Mouse (Mus musculus) cortical plate, adult 2 months (tissue): ENCODE measurements around the gene Tsc2. TPM values are rescaled to one million over a fixed set of nuclear protein-coding genes. Genes with fewer than 3 reads are reported as not detected.

Experiments
- H3K27ac ChIP-seq: fragments of 200-500 bp; 2 replicates; pipeline ENCODE4 v1.5.1; 2012; ENCODE audit warnings: low read length, control low read depth, inconsistent platforms; ENCODE audit not compliant: insufficient read depth
- H3K4me1 ChIP-seq: fragments of 200-500 bp; 2 replicates; pipeline ENCODE4 v1.6.1; 2011; ENCODE audit warnings: low read length; ENCODE audit not compliant: control insufficient read depth, insufficient read depth
- H3K4me3 ChIP-seq: fragments of 200-500 bp; 2 replicates; pipeline ENCODE4 v1.5.1; 2011; ENCODE audit warnings: mild to moderate bottlenecking, low read length, control low read depth; ENCODE audit not compliant: insufficient read depth
- CTCF ChIP-seq: fragments of 200-500 bp; IDR thresholded peaks from 2 replicates; pipeline ENCODE4 v1.5.1; 2011; ENCODE audit warnings: mild to moderate bottlenecking, control low read depth, low read length; ENCODE audit not compliant: insufficient read depth; ENCODE audit errors: extremely low read depth
- POLR2A ChIP-seq: fragments of 200-500 bp; IDR thresholded peaks from 2 replicates; pipeline ENCODE4 v1.6.1; 2011; ENCODE audit warnings: mild to moderate bottlenecking, low read length, control low read depth; ENCODE audit not compliant: insufficient read depth; ENCODE audit errors: extremely low read depth
- polyA plus RNA-seq: library from polyadenylated mRNA; depleted of rRNA; stranded (reverse); fragments of >200 nt; gene quantifications from 2 replicates; pipeline ENCODE4 v1.2.3, GENCODE M21; 2012

The Tsc2 gene
- polyA plus RNA-seq, 1 experiment: 163 TPM

- TF ChIP-seq POLR2A: no peak
- Histone ChIP-seq H3K4me1 (no peaks in the 10 kb centered on the region), H3K4me3 (no peak overlapping the region), H3K27ac (no peak overlapping the region)
Observed at GRCm38 (mm10) chr17:24596471-24597183, 35.8 kb downstream of the Tsc2 start.

DNA sequence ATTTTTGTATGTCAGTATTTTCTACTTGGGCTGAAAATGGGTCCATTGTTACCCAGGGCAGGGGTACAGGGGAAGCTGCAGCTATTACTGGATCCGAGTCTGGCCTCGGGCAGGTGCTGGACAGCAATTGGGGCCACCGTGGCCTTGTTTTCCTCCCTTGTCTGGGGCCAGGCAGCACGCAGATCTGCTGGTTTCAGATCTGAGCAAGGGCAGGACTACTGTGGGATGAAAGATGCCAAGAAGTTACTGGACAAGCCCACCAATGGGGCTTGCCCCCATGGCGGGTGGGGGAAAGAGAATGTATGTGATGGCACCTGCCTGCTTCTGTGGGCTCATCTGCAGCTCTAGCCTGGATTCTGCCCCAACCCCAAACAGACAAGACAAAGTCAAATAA is 36.4 kb downstream of the Tsc2 start:
- TF ChIP-seq POLR2A: no peak
- no peak for TF ChIP-seq CTCF
- Histone ChIP-seq H3K4me1 (no peaks in the 10 kb centered on the region), H3K27ac (peak overlapping the region; percentile 30; the same call in 1 of the 2 replicates), H3K4me3 (no peak overlapping the region)

DNA sequence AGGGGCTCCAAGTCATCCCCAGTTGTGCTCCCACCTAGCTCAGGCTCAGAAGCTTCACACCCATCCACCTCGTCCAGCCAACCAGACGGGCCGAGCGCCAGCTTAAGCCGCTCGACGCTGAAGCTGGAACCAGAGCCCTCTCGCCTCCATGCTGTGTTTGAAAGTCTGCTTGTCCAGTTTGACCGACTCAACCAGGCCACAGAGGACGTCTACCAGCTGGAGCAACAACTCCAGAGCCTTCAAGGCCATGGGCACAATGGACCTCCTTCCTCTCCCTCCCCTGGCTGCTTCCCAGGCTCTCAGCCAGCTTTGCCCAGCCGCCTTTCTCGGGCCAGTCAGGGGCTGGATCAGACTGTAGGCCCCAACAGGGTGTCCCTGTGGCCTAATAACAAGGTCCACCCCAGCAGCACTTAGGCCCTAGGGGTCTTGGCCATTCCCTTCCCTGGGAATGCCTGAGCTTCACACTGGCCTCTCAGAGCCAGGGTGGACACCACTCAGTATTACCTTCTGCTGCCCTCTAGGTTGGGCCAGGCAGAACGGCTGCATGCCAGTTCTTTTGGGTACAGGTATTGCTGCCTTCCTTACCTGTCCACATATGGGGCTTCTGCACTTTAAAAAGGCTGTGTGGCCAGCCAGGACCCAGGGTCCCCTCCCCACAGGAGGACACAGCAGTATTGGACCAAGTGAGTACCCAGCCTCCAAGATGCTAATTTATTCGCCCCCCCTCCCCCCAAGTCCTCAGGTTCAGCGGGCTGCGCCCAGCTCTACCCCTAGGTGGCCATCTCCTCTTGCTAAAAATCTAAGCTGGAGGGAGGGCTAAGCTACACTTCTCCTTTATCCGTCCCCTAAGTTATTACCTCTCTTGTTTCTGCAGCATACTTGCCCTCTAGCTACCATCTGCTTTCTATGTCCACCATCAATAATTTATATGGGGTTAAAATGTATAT is 37.0 kb downstream of the Tsc2 start:
- peak overlapping the region; percentile 14; the same call in 1 of the 2 replicates for H3K27ac ChIP-seq
- H3K4me1 ChIP-seq: no peaks in the 10 kb centered on the region
- H3K4me3 ChIP-seq: no peak overlapping the region
- TF ChIP-seq CTCF (no peak), POLR2A (peak; percentile 7; the same call in 1 of the 2 replicates)

DNA sequence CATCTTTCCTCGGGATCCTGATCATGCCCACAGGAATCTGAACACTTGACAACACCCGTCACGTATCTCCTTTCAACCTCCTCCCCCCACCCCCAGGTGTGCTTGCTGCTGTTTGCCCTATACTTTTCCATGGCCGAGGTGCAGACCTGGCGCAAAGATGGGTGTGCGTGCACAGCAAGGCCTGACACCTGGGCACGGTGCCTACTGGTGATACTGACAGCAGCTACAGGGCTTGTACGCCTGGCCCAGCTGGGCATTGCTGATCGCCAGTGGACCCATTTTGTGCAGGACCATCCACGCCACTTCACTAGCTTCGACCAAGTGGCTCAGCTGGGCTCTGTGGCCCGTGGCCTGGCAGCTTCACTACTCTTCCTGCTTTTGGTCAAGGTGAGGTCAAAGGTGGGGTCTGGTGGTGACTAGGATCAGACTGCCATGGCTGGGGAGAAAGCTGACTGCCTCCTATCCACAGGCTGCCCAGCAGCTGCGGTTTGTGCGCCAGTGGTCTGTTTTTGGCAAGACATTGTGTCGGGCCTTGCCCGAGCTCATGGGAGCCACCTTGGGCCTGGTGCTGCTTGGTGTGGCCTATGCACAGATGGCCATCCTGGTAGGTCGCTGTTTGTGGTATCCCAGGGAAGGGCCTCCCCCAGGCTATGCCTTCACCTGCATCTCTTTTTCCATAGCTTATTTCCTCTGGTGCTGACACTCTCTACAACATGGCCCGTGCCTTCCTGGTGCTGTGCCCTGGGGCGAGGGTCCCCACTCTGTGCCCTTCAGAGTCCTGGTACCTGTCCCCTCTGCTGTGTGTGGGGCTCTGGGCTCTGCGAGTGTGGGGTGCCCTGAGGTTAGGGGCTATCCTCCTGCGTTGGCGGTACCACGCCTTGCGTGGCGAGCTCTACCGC is 38.2 kb downstream of the Tsc2 start:
- Histone ChIP-seq H3K4me3 (no peak overlapping the region), H3K27ac (no peak overlapping the region), H3K4me1 (no peaks in the 10 kb centered on the region)
- no peak for TF ChIP-seq CTCF
- TF ChIP-seq POLR2A: no peak

GRCm38 (mm10) chr17:24593248-24593647 is 39.2 kb downstream of the Tsc2 start:
- no peak overlapping the region for H3K4me3 ChIP-seq
- H3K27ac ChIP-seq: no peak overlapping the region
- TF ChIP-seq CTCF (no peak), POLR2A (no peak)
- H3K4me1 ChIP-seq: no peaks in the 10 kb centered on the region

DNA sequence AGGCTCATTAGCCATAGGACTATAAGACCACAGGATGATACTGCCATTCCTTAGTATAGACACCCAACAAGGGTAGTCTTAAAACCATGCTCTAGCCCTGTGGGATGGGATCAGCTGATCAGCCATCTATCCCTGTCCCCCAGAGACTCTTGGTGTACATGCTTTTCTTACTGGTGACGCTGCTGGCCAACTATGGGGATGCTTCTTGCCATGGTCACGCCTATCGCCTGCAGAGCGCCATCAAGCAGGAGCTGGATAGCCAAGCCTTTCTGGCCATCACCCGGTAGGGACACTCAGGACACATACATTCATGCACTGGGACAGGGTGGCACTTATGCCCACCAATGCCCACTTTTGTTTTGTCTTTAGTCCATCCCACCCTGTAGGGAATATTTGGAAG is 40.7 kb downstream of the Tsc2 start:
- Histone ChIP-seq H3K4me1 (no peaks in the 10 kb centered on the region), H3K27ac (no peak overlapping the region), H3K4me3 (no peak overlapping the region)
- TF ChIP-seq CTCF (no peak), POLR2A (no peak)

GRCm38 (mm10) chr17:24590943-24591342 is 41.5 kb downstream of the Tsc2 start:
- Histone ChIP-seq H3K27ac (no peak overlapping the region), H3K4me1 (no peaks in the 10 kb centered on the region), H3K4me3 (no peak overlapping the region)
- TF ChIP-seq POLR2A (no peak), CTCF (no peak)

GRCm38 (mm10) chr17:24586532-24586931 is 45.9 kb downstream of the Tsc2 start:
- Histone ChIP-seq H3K27ac (no peak overlapping the region), H3K4me3 (no peak overlapping the region), H3K4me1 (no peaks in the 10 kb centered on the region; the same call in 1 of the 2 replicates)
- no peak for TF ChIP-seq POLR2A
- no peak for TF ChIP-seq CTCF

- Histone ChIP-seq H3K4me1 (peaks cover 2% of the 10 kb centered on the region; the same call in 1 of the 2 replicates), H3K4me3 (no peak overlapping the region), H3K27ac (no peak overlapping the region)
- TF ChIP-seq CTCF: no peak
- no peak for TF ChIP-seq POLR2A
Observed at GRCm38 (mm10) chr17:24584520-24584919, 47.9 kb downstream of the Tsc2 start.
